Mouse (Mus musculus): ENCODE results near the gene Olfr1123.
"Not testable (repeated sequence)": the region's sequence is repeated elsewhere in the genome, so short reads cannot be mapped to it uniquely, and the experiment has no call there.

GRCm38 (mm10) chr2:87393605-87394004 is 22.8 kb upstream of the Olfr1123 start:
- TF ChIP-seq MYOG (IDR thresholded peaks at IDR 0.05; ENCODE audit: control insufficient read depth, extremely low read depth, insufficient read length); MYOD1 (IDR thresholded peaks at IDR 0.05; ENCODE audit: control insufficient read depth, insufficient read length, low read depth): not testable (repeated sequence)
